Mouse (Mus musculus) embryonic fibroblast, embryonic 13.5 days (primary cell): ENCODE results near the gene Gadd45b.

Source experiments
- CTCF ChIP-seq: IDR thresholded peaks from 2 replicates; pipeline ENCODE4 v1.5.1; 2011; ENCODE audit warnings: mild to moderate bottlenecking, control low read depth, low read length, moderate library complexity, borderline replicate concordance; ENCODE audit not compliant: insufficient read depth
- POLR2A ChIP-seq: IDR thresholded peaks from 2 replicates; pipeline ENCODE4 v1.6.1; 2011; ENCODE audit warnings: low read depth, mild to moderate bottlenecking, control low read depth, low read length, moderate library complexity

DNA sequence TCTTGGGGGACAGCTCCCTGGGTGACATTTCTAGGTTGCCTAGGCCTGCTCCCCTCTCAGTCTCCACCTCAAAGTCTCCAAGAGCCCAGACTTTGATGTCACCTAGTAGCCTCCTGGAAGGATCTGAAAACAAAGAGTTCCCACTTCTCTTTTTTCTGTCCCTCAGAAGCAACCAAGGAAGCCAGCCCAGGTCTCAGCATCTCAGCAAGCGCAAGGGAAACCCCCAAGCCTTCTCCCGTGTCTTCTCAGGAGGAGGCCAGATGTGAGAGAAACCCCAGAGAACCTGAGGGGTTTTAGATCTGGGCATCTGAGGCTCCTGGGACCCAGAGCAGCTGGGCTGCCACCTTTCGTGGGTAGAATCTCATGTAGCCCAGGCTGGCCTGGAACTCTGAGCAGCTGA, 39.4 kb downstream of the Gadd45b start:
- no peak for TF ChIP-seq POLR2A
- no peak for TF ChIP-seq CTCF
